Mouse (Mus musculus) liver, embryonic 14.5 days (tissue): ENCODE measurements around the gene Hist1h4c.

Experiments used
- CTCF ChIP-seq: IDR thresholded peaks from 2 replicates; pipeline ENCODE4 v1.5.1; 2016; ENCODE audit warnings: antibody characterized with exemption, low read depth, control low read depth
- EP300 ChIP-seq: IDR thresholded peaks from 2 replicates; pipeline ENCODE4 v1.6.1; 2016; ENCODE audit warnings: antibody characterized with exemption, low read depth

DNA sequence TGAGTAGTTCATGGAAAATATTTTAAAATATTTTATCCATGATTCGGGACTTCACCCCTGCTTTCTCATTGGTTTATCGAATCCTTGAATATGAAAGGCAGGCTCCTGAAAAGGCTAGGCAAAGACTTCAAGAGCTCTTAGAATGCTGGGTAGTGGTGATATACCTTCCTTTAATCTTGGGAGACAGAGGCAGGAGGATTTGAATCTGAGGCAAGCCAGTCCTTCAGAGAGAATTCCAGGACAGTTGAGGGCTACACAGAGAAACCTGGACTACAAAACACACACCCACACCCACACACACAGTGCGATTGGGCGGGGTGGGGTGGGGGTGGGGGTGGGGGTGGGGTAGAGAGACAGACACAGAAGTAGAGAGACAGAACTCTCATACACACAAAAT, 49.6 kb upstream of the Hist1h4c start:
- TF ChIP-seq CTCF: no peak
- TF ChIP-seq EP300: no peak
